Mouse (Mus musculus): ENCODE measurements around the gene Slc12a8.

GRCm38 (mm10) chr16:33560281-33560680 is 43.2 kb downstream of the Slc12a8 start:
- peak; percentile 86 for TF ChIP-seq CTCF (IDR thresholded peaks at IDR 0.05; ENCODE audit: low read depth)
- TF ChIP-seq EP300 (IDR thresholded peaks at IDR 0.05; ENCODE audit: low read depth) = no peak
